Mouse (Mus musculus) regulatory T cell (primary cell): ENCODE data around the gene Slc16a4.

Source experiments
- in situ Hi-C: fragments of 300-600 bp; cut with MboI, MseI; formaldehyde crosslinking; loops from one replicate; pipeline ENCODE4 v1.15.1; 2025; ENCODE audit warnings: high pct_unique_total_duplicates

Gene Slc16a4

DNA sequence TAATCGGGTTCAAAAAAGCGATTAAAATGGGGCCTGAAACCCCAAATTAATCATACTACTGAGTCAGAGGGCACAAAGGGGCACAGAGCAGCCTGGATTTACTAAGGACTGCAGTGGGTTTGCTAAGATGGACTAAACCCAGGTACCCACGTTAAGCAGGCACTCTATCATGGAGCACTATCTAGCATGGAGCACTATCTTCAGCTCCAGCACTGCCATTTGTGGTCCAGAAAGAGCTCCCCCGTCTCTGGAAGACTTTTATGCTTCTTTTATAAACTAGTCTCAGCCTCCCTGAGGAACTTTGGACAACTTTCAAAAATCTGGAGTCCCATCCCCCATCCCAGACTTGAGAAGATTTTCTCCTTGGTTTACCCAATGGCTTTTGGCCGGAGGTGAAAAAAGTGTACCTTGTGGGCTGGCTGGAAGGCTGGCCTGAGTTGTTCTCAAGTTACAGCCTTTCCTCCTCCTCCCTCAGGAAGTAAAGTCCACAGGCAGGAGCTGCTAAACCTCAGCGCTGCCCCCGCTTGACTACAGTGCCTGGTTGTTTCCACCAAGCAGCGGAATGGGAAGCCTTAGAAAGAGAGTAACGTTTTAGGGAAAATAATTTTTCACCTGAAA, at the start of gene Slc16a4:
TSS of gene Slc16a4 (plus strand) at position 467 of the 618 bp plus-strand sequence.
- in situ Hi-C loops: no loop called here

DNA sequence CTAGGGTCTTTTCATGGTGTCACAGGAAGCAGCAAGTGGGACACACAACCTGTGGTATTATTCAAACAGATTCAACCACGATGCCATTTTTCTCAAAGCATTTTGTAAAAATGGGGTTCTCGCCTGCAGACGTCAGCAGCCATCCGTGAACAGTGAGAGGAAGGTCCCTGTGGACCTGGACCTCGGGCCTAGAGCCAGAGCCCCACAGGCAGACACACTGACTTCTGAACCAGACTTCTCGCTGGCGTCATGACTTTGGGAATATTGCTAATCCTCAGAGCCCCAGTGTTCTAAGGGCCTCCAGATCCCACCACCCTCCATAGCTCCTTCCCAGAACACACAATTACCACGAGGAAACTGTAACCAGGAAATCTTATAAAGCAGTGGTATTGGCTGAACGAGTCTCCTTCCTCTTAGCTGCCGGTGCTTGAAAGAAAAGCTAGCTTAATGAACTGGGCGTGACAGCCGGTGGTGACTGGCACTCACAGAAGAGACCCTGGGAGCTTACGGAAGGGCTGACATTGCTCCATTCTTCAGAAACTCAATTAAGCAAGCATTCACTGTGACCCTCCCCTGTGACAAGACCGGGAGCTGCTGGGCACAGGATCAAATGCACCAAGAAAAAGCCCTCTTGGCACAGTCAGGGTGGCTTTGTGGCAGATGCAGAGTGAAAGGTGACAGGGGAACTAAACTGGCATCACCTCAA, 49.5 kb upstream of the Slc16a4 start:
- in situ Hi-C loops: no loop called here

DNA sequence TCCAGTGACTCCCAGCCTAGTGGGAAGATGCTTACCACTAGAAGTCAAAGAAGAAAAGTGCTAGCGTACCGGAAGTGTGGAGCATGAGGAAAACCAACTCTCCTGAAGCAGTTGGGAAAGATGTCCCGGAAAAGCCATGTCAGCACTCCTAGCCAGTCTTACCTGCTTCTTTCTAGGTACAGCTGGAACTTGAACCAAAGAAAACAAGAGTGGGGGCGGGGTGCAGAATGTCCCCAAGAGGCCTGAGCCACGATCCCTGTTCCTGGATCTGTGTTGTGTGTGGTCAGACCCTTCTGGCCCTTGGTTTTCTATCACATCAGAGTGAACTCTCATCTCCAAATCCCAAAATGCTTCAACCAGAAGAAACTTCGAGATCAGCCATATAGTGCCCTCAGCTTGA, 44.2 kb upstream of the Slc16a4 start:
- in situ Hi-C loops: no loop called here

DNA sequence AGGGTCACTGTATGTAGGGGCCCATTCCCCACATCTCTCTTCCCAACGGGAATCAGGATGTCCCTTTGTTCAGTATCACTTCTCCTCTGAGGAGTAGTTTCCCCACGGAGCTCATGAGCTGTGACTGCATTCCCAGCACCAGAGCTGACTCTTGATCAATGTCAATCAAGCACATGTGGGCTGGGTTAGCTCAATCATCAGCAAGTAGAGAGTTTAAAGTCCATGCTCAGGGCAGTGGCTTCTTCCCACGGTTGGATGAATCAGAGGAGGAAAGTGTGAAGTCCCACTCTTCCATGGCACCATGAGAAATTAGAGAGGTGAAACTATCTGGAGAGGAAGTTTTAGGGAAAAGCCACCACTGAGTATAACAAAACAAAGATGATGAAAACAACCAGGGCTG, 42.0 kb upstream of the Slc16a4 start:
- in situ Hi-C loops: no loop called here

DNA sequence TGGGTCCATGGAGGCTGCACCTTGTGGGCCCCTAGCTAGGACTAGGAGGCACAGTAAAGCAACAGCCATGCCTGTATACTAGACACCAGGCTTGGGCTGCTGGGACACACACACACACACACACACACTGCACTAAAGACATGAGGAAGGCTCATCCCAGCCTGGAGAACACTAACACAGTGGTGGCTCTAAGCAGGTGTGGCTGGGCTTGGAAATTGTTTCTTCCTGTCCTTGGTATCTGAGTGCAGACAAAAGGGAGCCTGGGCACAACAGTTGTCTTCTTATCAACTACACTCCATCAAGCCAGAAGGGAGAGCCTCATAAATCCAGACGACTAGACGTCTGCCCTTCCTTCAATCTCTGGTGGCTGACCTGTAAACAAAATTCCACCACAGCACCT, 40.7 kb upstream of the Slc16a4 start:
- in situ Hi-C loops: no loop called here

DNA sequence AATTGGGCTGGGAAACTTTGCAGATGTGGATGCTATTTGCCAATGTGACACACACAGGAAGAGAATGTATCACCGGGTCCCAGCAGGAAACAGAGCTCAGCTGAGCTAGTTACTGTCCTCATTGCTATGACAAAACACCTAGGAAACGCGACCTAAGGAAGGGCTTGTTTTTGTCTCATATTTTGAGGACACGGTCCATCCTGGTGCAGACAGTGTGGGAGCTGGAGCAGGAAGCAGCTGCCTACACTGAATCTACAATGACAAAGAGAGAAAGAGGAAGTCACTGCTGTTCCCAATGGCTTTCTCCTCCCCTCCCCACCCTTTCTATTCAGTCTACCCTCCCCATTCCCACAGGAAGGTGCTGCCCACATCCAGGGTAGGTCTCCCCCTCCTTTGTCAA, 39.0 kb upstream of the Slc16a4 start:
- in situ Hi-C loops: no loop called here

DNA sequence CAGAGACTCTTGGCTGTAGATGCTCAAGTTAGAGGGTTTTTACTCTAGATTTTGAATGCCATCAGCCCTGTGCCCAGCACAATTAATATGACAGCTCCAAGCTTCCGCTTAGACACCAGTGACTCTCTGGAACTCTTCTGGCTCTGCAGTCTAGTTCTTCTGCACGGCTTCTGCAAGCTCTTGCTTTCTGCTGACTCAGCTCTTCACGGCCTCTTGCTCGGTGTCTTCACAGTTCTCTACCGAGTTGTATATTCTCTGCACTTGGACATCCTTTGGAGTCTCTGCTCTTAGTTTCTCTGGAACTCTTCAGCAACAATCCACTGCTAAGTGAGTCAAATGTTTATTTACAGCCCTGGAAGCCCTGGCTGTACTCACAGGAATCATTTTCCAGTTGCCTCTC, 37.1 kb upstream of the Slc16a4 start:
- in situ Hi-C loops: no loop called here

DNA sequence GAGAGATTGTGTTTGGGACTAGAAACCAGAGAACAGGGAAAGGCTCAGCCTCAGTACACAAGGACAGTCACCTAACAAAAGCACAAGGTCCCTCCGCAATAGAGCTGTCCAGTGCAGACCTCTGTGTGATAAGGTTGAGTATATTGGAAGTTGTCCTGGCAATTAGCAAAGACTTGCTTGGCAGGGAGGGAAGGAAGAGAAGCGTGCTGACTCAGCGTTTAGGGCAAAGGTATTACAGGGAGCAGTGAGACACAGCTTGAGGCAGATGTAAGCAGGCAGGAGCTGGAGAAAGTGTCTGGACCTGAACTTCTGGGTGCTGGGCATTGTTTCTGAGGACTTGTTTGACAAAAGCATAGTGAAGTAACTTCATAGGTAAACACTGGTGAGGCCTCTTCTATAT, 35.0 kb upstream of the Slc16a4 start:
- in situ Hi-C loops: no loop called here

DNA sequence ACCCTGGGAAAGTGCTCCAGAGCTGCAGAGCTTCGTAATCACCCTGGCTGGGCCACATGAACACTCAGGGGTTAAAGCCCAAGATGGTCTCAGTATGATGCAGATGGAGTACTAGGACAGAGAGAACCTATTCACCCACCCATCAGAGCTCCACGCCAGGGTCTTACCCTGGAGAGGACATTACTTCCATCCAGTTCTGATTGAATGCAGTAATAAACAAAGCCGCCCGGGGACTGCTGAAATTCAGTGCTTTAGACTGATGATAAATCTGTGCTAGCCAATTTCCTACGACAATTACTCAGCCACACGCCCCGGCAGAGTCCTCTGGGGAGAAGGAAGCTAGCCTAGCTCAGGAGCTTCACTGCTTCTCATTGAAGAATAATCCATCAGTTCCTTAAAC, 34.3 kb upstream of the Slc16a4 start:
- in situ Hi-C loops: no loop called here

DNA sequence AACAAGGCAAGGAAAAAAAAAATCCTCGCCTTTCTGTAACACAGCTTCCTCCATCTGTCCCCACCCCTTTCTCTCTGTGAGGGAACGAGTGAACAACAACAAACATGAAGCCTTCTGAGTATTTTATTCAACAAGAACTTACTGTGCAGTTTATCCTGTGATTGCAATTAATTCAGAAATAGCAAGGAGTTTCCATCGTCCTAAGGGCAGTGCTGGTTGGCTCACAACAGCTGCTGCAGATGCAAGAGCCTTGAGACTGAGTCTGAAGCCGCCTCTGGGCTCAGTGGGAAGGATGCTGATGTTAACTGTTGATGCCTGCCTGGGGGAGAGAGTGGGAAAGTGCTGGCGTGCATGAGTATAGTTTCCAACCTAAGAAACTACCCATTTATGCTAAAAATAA, 33.1 kb upstream of the Slc16a4 start:
- in situ Hi-C loops: no loop called here

DNA sequence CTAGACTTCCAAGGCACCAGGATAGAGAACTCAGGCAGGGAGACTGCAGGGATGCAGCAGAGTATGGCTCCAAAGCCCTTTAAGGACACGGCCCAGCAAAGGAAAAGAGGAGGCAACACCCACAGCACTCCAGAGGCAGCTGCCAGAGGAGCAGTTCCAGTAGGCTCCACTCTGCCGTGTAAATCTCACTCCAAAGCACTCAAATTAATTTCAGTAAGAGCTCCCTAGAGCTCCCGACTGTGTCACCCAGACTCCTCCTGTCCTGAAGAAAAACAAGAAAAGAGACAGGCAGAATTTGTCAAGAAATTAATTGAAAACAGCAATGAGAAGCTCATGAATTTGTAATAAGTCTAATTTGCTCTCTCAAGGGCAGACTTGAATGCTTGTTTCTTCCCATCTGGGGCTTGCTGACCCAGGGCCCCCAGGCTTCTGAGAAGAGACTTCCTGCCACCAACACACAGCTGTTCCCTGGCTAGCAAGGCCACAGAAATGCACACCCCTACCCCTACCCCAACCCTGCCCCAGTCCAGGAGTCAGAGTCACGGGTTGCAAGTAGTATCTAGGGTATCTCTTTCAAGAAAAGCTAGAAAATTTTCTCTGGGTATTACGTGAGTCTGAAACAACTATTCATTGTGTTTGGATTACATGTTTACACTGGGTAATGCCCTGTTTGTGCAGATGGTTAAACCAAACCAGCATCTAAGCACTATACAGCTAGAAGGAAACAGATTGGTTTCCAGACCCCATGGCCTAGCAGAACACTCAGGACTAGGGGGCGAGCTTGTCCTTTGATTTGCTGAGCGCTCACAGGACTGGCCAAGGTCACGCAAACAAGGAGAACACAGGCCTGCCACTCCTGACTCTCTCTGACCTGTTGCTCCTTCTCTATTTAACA, 29.8 kb upstream of the Slc16a4 start:
- in situ Hi-C loops: loop anchor here (10.0 kb wide), 1 partner anchor 1104 kb away; the partner anchor contains the start of gene Mybphl

DNA sequence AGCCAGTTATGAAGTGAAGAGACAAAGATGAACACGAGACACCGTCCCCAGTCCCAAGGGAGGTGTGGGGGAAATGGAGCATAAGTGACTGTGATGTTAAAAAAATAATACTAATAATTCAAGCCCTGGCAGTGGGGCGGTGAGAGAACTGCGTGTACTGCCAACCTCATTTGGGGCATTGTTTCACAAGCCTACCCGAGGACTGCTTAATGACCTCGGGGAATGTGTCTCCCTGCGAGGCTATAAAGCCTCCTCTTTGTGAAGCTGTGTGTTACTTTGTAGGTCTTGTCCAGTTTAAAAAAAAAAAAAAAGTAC, 29.2 kb upstream of the Slc16a4 start:
- in situ Hi-C loops: loop anchor here (10.0 kb wide), 1 partner anchor 1103 kb away; the partner anchor contains the start of gene Mybphl

DNA sequence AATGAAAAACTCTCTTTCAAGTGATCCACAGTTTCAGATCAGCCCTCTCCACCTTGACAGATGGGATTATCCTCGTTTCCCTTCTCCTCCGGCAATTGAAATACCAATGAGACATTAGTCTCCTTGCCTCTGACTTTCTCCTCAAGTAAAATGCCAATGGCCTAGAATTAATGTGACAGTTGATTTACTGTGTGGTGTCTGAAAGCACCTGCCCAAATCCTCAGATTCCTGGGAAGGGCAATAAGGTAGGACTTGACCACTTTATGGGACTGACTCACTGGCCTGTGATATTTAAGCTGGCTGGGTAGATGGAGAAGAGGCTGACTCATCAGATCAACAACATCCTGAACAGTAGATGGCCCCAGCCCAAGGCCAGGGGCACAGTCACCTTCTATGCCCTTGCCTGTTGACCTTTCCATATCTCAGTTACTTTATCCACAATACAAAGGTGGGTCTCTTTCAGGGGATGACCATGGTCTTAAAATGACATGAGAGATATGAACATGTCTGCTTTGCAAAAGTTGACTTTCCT, 24.1 kb upstream of the Slc16a4 start:
- in situ Hi-C loops: loop anchor here (10.0 kb wide), 1 partner anchor 1098 kb away; the partner anchor contains the start of gene Mybphl

DNA sequence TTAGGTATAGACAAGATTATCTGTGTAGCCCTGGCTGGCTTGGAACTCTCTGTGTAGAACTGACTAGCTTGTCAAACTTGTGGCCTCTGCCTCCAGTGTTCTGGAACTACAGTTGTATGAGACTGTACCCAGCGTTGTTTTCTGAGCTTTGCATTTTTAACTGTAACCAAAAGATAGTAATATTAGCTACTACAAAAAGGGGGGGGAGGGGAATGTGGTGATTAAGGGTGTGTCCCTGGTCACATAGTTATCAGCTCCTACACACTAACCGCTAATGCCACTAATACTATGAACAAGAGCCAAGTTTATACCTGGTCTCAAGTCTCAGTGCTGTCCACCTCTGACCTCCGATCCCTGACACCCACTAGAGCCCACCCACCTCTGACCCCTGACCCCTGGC, 18.6 kb upstream of the Slc16a4 start:
- in situ Hi-C loops: no loop called here

DNA sequence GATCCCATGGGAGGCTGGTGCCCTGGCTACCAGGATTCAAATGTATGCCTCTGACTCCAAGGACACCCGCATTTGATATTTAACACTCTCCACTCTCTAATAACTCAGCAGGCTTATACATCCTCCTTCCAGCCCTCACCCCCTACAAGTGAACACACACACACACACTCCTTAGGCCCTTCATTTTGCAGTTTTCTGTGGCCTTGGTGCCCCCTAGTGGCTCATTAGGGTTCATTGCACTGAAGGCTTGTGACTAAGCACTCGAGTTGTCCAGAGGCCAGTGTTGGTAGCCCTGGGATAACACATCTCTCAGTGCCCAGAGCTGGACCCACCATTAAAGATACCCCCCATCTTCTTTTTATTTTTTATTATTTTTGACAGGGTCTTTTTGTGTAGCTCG, 17.2 kb upstream of the Slc16a4 start:
- in situ Hi-C loops: no loop called here

DNA sequence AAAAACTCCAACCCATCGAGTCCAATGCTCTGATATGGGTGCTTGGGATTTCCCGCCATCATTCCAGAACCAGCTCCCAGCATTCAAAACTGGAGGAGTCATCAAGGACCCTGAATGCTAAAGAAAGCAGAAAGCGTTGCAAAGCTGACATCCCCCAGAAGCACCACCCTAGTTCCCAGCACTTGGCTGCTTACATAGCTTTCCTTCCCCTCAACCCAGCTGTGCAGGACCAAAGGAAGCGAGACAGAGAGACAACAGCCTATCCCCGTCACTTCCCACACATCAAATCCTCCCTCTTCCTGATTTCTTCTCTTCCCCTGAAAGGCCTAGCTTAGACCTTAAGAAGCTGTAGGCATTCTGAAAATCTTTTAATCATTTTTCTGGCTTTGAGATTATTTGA, 15.7 kb upstream of the Slc16a4 start:
- in situ Hi-C loops: no loop called here

DNA sequence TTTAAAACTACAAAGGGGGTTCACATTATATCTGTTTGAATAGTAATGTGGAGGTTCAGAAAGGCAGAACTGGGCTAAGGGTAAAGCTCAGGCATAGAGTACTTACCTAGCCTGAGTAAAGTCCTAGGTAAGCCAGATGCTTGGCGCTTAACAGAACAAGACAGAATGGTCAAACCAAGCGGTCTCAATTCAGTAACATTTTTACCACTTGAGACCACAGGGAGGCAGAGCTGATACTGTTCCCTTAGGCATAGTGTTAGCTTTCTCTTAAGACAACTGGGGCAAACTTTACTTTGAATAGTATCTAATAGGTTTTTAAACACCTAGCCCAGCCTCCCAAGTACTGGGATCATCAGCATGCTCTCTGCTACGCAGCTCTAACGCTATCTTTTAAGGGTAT, 15.0 kb upstream of the Slc16a4 start:
- in situ Hi-C loops: no loop called here

DNA sequence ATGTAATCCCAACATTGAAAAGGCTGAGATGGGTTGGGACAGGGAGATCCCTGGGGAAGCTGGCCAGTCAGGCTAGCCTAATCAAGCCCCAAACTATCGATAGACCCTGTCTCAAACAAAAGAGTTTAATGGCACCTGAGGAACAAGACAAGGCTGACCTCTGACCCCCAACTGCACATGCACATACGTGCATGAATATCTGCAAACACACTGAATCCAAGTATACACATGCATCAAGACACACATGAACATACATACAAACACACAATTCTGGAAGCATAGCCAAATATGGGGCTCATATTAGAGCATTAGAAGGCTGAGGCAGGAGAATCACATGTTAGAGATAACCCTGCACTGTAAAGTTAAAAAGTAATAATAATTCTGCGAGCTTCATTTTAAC, 14.4 kb upstream of the Slc16a4 start:
- in situ Hi-C loops: no loop called here

DNA sequence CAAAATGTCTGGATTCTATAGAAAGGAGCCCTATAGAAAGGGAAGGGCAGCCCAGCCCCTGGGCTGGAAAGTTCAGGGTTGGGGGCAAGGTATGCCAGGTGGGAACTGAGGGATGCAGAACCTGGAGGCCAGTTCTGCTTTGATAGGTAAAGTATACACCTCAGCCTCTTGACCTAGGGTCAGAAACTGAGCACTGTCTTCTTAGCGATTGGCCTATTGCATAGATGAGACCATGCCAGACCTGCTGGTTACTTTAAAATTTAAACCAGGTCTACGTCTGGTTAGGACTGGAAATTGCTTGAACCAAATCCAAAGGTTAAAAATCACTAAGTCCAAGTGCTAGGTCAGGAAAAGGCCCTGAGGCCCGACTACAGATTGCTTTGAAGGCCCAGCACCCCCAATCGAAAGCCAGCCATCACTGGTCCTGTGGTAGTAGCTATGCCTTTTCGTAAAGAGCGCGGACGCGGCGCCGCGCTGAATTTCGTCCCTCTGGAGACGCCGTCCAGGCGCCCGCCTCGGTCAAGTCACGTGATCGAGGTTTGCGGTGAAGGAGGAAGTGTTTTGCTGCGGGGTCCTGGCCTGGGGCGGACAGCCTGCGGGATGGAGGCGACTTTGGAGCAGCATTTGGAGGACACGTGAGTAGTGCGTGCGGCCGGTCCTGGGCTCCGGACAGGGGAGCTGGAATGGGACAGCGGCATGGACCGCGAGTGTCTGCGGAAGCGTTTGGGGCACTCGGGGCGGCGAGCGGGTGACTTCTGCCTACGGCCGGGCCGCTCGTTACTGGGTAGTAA, 12.4 kb upstream of the Slc16a4 start, which contains the start of gene Lamtor5:
TSS of gene Lamtor5 (plus strand) at position 380 of the 791 bp plus-strand sequence.
- in situ Hi-C loops: no loop called here

DNA sequence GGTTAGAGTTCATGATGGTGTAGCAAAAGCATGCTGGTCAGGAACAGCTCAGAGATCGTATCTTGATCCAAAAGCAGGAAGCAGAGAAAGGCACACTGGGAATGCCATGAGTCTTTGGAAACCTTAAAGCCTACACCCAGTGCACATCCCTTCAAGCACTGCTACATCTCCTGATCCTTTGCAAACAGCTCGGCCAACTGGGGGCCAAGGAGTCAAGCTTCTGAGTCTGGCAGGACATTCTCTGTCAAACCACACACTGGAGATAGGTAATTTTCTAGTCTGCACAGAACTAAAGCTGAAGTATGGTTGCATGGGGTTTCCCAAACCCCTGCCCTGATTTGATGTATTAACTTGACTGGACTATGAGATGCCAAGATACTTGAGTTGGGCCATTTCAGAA, 4.9 kb upstream of the Slc16a4 start:
- in situ Hi-C loops: no loop called here

DNA sequence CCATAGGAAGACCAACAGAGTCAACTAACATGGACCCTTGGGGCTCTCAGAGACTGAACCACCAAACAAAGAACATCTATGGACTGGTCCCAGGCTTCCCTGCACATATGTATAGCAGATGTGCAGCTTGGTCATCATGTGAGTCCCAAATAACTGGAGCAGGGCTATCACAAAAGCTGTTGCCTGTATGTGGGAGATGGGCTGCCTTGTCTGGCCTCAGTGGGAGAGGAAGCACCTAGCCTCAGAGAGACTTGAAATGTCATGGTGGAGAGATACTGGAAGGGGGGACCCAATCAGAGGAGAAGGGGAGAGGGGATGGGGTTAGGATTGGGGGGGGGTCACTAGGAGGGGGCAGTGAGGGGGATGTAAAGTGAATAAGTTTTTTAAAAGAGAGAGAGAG, 3.7 kb upstream of the Slc16a4 start:
- in situ Hi-C loops: no loop called here
